Mouse (Mus musculus): ENCODE measurements at regions not wholly inside any gene's neighbourhood (a gene's known extent, or its start where the extent isn't known, plus 50 kb on each side); places are given as distances from the start of the nearest gene placed in this dataset.

GRCm38 (mm10) chr4:105910666-105911065, 121.0 kb downstream of the Gm12728 start:
- H3K4me1 ChIP-seq, result peaks cover 14% of the 10 kb centered on the region
- H3K4me3 ChIP-seq (replicated peaks), result no peak overlapping the region
- peaks cover 6% of the 10 kb centered on the region for H3K27me3 ChIP-seq (replicated peaks)
- H3K36me3 ChIP-seq (replicated peaks; ENCODE audit: low read length), result no peaks in the 10 kb centered on the region
- peaks cover 5% of the 10 kb centered on the region for H3K9me3 ChIP-seq
- no peak for TF ChIP-seq GATA1 (IDR thresholded peaks at IDR 0.05; ENCODE audit: borderline replicate concordance, low read length)

GRCm38 (mm10) chr4:105911678-105912077, 122.0 kb downstream of the Gm12728 start:
- TF ChIP-seq GATA1 (IDR thresholded peaks at IDR 0.05; ENCODE audit: borderline replicate concordance, low read length) (no peak), FLI1 (IDR thresholded peaks at IDR 0.05; ENCODE audit: low read length) (no peak)
- Histone ChIP-seq H3K27me3 (replicated peaks) (peaks cover 6% of the 10 kb centered on the region), H3K4me3 (replicated peaks) (no peak overlapping the region), H3K36me3 (replicated peaks; ENCODE audit: low read length) (no peaks in the 10 kb centered on the region), H3K4me1 (peaks cover 14% of the 10 kb centered on the region), H3K9me3 (peaks cover 5% of the 10 kb centered on the region)

- Histone ChIP-seq H3K4me3 (replicated peaks) (no peak overlapping the region), H3K9me3 (peaks cover 5% of the 10 kb centered on the region), H3K27me3 (replicated peaks) (peaks cover 6% of the 10 kb centered on the region), H3K36me3 (replicated peaks; ENCODE audit: low read length) (no peaks in the 10 kb centered on the region), H3K4me1 (peaks cover 14% of the 10 kb centered on the region)
- TF ChIP-seq FLI1 (IDR thresholded peaks at IDR 0.05; ENCODE audit: low read length), result no peak
- no peak for TF ChIP-seq GATA1 (IDR thresholded peaks at IDR 0.05; ENCODE audit: borderline replicate concordance, low read length)
Observed at GRCm38 (mm10) chr4:105912296-105912695, 122.6 kb downstream of the Gm12728 start.

- H3K9me3 ChIP-seq, result peaks cover 5% of the 10 kb centered on the region
- TF ChIP-seq FLI1 (IDR thresholded peaks at IDR 0.05; ENCODE audit: low read length) (no peak), GATA1 (IDR thresholded peaks at IDR 0.05; ENCODE audit: borderline replicate concordance, low read length) (no peak)
- peaks cover 3% of the 10 kb centered on the region; the same call in 1 of the 2 replicates for H3K4me1 ChIP-seq
- H3K36me3 ChIP-seq (replicated peaks; ENCODE audit: low read length), result no peaks in the 10 kb centered on the region
- no peak overlapping the region for H3K4me3 ChIP-seq (replicated peaks)
- H3K27me3 ChIP-seq (replicated peaks), result peaks cover 6% of the 10 kb centered on the region
Observed at GRCm38 (mm10) chr4:105914996-105915395, 125.3 kb downstream of the Gm12728 start.

GRCm38 (mm10) chr4:105916229-105916628, 126.6 kb downstream of the Gm12728 start:
- H3K36me3 ChIP-seq (replicated peaks; ENCODE audit: low read length), result no peaks in the 10 kb centered on the region
- peaks cover 5% of the 10 kb centered on the region for H3K9me3 ChIP-seq
- no peak overlapping the region for H3K4me3 ChIP-seq (replicated peaks)
- H3K27me3 ChIP-seq (replicated peaks), result peaks cover 6% of the 10 kb centered on the region
- H3K4me1 ChIP-seq, result peaks cover 3% of the 10 kb centered on the region; the same call in 1 of the 2 replicates
- TF ChIP-seq FLI1 (IDR thresholded peaks at IDR 0.05; ENCODE audit: low read length) (no peak), GATA1 (IDR thresholded peaks at IDR 0.05; ENCODE audit: borderline replicate concordance, low read length) (no peak)

GRCm38 (mm10) chr4:105924781-105925382, 135.2 kb downstream of the Gm12728 start:
- TF ChIP-seq FLI1 (IDR thresholded peaks at IDR 0.05; ENCODE audit: low read length), result no peak
- no peak for TF ChIP-seq GATA1 (IDR thresholded peaks at IDR 0.05; ENCODE audit: borderline replicate concordance, low read length)

GRCm38 (mm10) chr4:105925506-105925905, 135.8 kb downstream of the Gm12728 start:
- Histone ChIP-seq H3K4me3 (replicated peaks) (no peak overlapping the region), H3K4me1 (no peaks in the 10 kb centered on the region; the same call in 1 of the 2 replicates), H3K36me3 (replicated peaks; ENCODE audit: low read length) (no peaks in the 10 kb centered on the region), H3K27me3 (replicated peaks) (peaks cover 4% of the 10 kb centered on the region), H3K9me3 (no peaks in the 10 kb centered on the region)
- TF ChIP-seq GATA1 (IDR thresholded peaks at IDR 0.05; ENCODE audit: borderline replicate concordance, low read length), result no peak
- TF ChIP-seq FLI1 (IDR thresholded peaks at IDR 0.05; ENCODE audit: low read length), result no peak

More at GRCm38 (mm10) chr4:105924781-105925382, 135.2 kb downstream of the Gm12728 start:
- Histone ChIP-seq H3K36me3 (replicated peaks; ENCODE audit: low read length) (no peaks in the 10 kb centered on the region), H3K9me3 (no peaks in the 10 kb centered on the region), H3K4me3 (replicated peaks) (no peak overlapping the region), H3K27me3 (replicated peaks) (peaks cover 4% of the 10 kb centered on the region), H3K4me1 (no peaks in the 10 kb centered on the region)

- H3K27me3 ChIP-seq (replicated peaks), result peaks cover 4% of the 10 kb centered on the region
- TF ChIP-seq GATA1 (IDR thresholded peaks at IDR 0.05; ENCODE audit: borderline replicate concordance, low read length) (no peak), FLI1 (IDR thresholded peaks at IDR 0.05; ENCODE audit: low read length) (no peak)
- peaks cover 9% of the 10 kb centered on the region for H3K4me1 ChIP-seq
- no peak overlapping the region for H3K4me3 ChIP-seq (replicated peaks)
- H3K9me3 ChIP-seq, result no peaks in the 10 kb centered on the region
- H3K36me3 ChIP-seq (replicated peaks; ENCODE audit: low read length), result no peaks in the 10 kb centered on the region
Observed at GRCm38 (mm10) chr4:105929658-105930057, 140.0 kb downstream of the Gm12728 start.

- Histone ChIP-seq H3K4me1 (peaks cover 17% of the 10 kb centered on the region), H3K36me3 (replicated peaks; ENCODE audit: low read length) (no peaks in the 10 kb centered on the region), H3K9me3 (no peaks in the 10 kb centered on the region), H3K27me3 (replicated peaks) (peaks cover 34% of the 10 kb centered on the region), H3K4me3 (replicated peaks) (no peak overlapping the region)
- TF ChIP-seq FLI1 (IDR thresholded peaks at IDR 0.05; ENCODE audit: low read length) (no peak), GATA1 (IDR thresholded peaks at IDR 0.05; ENCODE audit: borderline replicate concordance, low read length) (no peak)
Observed at GRCm38 (mm10) chr4:105934971-105935370, 145.3 kb downstream of the Gm12728 start.

GRCm38 (mm10) chr4:105936755-105937514, 147.3 kb downstream of the Gm12728 start:
- Histone ChIP-seq H3K27me3 (replicated peaks) (peaks cover 41% of the 10 kb centered on the region), H3K36me3 (replicated peaks; ENCODE audit: low read length) (no peaks in the 10 kb centered on the region), H3K4me1 (peaks cover 8% of the 10 kb centered on the region), H3K9me3 (no peaks in the 10 kb centered on the region), H3K4me3 (replicated peaks) (no peak overlapping the region)
- TF ChIP-seq FLI1 (IDR thresholded peaks at IDR 0.05; ENCODE audit: low read length) (no peak), GATA1 (IDR thresholded peaks at IDR 0.05; ENCODE audit: borderline replicate concordance, low read length) (no peak)

Measured in megakaryocyte, embryonic 14.5 days (primary cell).